Mouse (Mus musculus) G1E (cell line): ENCODE results near the gene Kcnq1.

Source experiments
- CTCF ChIP-seq: IDR thresholded peaks from 2 replicates; pipeline ENCODE4 v1.5.1; 2012; ENCODE audit warnings: low read depth, low read length, inconsistent platforms, mixed read lengths
- GATA1 ChIP-seq: IDR thresholded peaks from 2 replicates; pipeline ENCODE4 v1.6.1; 2012; ENCODE audit warnings: borderline replicate concordance, low read length, inconsistent platforms, mixed read lengths
- GATA2 ChIP-seq: IDR thresholded peaks from 2 replicates; pipeline ENCODE4 v1.6.1; 2012; ENCODE audit warnings: low read depth, low read length, inconsistent platforms, borderline replicate concordance
- POLR2AphosphoS5 ChIP-seq: IDR thresholded peaks from 2 replicates; pipeline ENCODE4 v1.6.1; 2012; ENCODE audit warnings: low read depth, low read length, inconsistent platforms; ENCODE audit not compliant: insufficient replicate concordance
- TAL1 ChIP-seq: conservative IDR thresholded peaks from 2 replicates; pipeline ENCODE4 v1.6.1; 2012; ENCODE audit warnings: low read depth, low read length, inconsistent platforms, mixed read lengths

DNA sequence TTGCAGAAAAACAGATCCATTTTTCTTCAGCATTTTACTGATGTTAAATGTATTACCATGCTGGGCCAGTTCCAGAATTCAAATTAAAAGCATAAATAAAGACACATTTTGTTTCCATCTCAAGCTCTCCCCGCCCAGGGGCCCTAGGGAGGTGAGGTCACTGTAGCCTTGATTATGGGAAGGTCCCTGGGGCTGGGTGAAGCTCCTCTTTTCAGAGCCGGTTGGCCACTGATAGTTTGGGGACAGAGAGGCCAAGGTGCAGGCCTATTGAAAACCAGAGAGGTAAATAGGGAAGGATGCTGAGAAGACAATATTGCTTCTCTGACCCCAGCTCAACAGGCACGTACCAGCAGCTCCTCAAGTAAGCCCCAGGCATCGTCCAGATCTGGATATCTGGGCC is 157.8 kb downstream of the Kcnq1 start:
- TF ChIP-seq CTCF: no peak
- no peak for TF ChIP-seq GATA1
- TF ChIP-seq GATA2: no peak
- no peak for TF ChIP-seq TAL1
- TF ChIP-seq POLR2AphosphoS5: no peak
